ENCODE assay signal across 8 mouse cellular contexts in the genomic region with DNA sequence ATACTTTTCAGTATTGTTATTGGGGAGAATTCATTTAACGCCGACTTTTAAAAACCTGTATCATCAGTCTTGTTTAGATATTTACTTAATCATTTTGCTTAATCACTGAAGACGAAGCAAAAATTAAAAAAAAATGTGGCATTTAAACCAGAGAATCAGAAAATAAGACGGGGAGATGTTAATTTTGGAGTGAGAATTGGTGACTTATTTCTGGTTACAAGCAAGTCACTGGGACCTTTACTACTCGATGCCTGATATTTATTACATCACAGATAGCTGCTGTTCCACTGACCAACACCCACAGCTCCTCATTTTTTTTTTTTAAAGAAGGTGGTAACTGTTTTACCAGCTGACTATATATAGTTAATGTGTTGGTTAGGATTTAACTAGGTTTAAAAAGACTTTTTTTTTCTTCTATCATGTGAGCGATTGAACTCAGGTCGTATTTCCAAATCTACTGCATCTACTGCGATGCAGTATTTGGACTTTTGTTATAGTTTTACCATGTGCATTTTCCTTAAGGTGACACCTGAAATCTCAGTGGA. TPM values are rescaled to one million over a fixed set of nuclear protein-coding genes. Genes with fewer than 3 reads are reported as not detected.
DNase-seq lines count a peak whose midpoint lies in the region; ATAC-seq and TF ChIP-seq lines count a peak whose summit lies in the region.

No protein-coding gene starts in this region.

- no peak for TF ChIP-seq CTCF in lung, embryonic 14.5 days (IDR thresholded peaks at IDR 0.05; ENCODE audit: low read depth)

- H3K36me3 ChIP-seq in lung, embryonic 14.5 days (ENCODE audit: insufficient read depth), result peaks cover 7% of the 10 kb centered on the region; the same call in 1 of the 2 replicates
- H3K36me3 ChIP-seq in embryonic facial prominence, embryonic 10.5 days (replicated peaks), result peaks cover 34% of the 10 kb centered on the region
- no peaks in the 10 kb centered on the region for H3K36me3 ChIP-seq in intestine, embryonic 16.5 days (ENCODE audit: control insufficient read depth, insufficient read depth, low read length)

- ATAC-seq in lung, embryonic 14.5 days (ENCODE audit: insufficient read depth), result no peak
- ATAC-seq in intestine, embryonic 16.5 days, result no peak; the same call in 1 of the 2 replicates
- ATAC-seq in megakaryocyte progenitor cell, adult 5-6 weeks (replicated peaks; ENCODE audit: poor library complexity), result no peak

- peak; percentile 19 for DNase-seq in lung, embryonic 14.5 days
- no peak for DNase-seq in lung, postnatal 10 days
- DNase-seq in embryonic facial prominence, embryonic 10.5 days (ENCODE audit: low spot score), result no peak
- peak; percentile 12 for DNase-seq in retina, postnatal 1 day
- no peak for DNase-seq in gastrocnemius, postnatal 4 days (ENCODE audit: low spot score in 2 of 2)
- no peak for DNase-seq in lung, postnatal 14 days

- H3K4me3 ChIP-seq in lung, embryonic 14.5 days (ENCODE audit: low read depth, low read length), result peak overlapping the region; percentile 88
- H3K4me3 ChIP-seq in embryonic facial prominence, embryonic 10.5 days, result peak overlapping the region; percentile 95
- peak overlapping the region; percentile 95 for H3K4me3 ChIP-seq in intestine, embryonic 16.5 days (ENCODE audit: low read length)

- H3K27me3 ChIP-seq in lung, embryonic 14.5 days (ENCODE audit: insufficient read depth, low read length), result no peaks in the 10 kb centered on the region
- no peaks in the 10 kb centered on the region for H3K27me3 ChIP-seq in embryonic facial prominence, embryonic 10.5 days (replicated peaks; ENCODE audit: low read depth, poor library complexity, severe bottlenecking)
- no peaks in the 10 kb centered on the region for H3K27me3 ChIP-seq in intestine, embryonic 16.5 days (replicated peaks; ENCODE audit: control insufficient read depth, insufficient read depth, low read length)

- peak overlapping the region; percentile 56 for H3K4me2 ChIP-seq in lung, embryonic 14.5 days
- H3K4me2 ChIP-seq in intestine, embryonic 16.5 days (ENCODE audit: low read depth, low read length), result peak overlapping the region; percentile 46

- peak overlapping the region; percentile 100; the same call in 1 of the 2 replicates for H3K27ac ChIP-seq in lung, embryonic 14.5 days (ENCODE audit: low read depth)
- H3K27ac ChIP-seq in embryonic facial prominence, embryonic 10.5 days (replicated peaks), result peak overlapping the region; percentile 99
- no peak overlapping the region; the same call in 1 of the 2 replicates for H3K27ac ChIP-seq in intestine, embryonic 16.5 days (ENCODE audit: low read length)

- no peaks in the 10 kb centered on the region for H3K4me1 ChIP-seq in lung, embryonic 14.5 days (ENCODE audit: insufficient read depth)
- peaks cover 4% of the 10 kb centered on the region; the same call in 1 of the 2 replicates for H3K4me1 ChIP-seq in embryonic facial prominence, embryonic 10.5 days
- H3K4me1 ChIP-seq in intestine, embryonic 16.5 days (ENCODE audit: control insufficient read depth, insufficient read depth, low read length), result peaks cover 11% of the 10 kb centered on the region

- peak overlapping the region; percentile 98 for H3K9ac ChIP-seq in lung, embryonic 14.5 days
- peak overlapping the region; percentile 100 for H3K9ac ChIP-seq in intestine, embryonic 16.5 days (ENCODE audit: low read depth, low read length)

- 17% methylated on average over 8 of the region's 8 CpGs for WGBS in lung, embryonic 14.5 days
- WGBS in embryonic facial prominence, embryonic 10.5 days, result 28% methylated on average over 8 of the region's 8 CpGs
- 12% methylated on average over 8 of the region's 8 CpGs for WGBS in intestine, embryonic 16.5 days

- H3K9me3 ChIP-seq in lung, embryonic 14.5 days (ENCODE audit: low read depth, low read length), result no peaks in the 10 kb centered on the region
- no peaks in the 10 kb centered on the region for H3K9me3 ChIP-seq in embryonic facial prominence, embryonic 10.5 days
- no peaks in the 10 kb centered on the region for H3K9me3 ChIP-seq in intestine, embryonic 16.5 days (ENCODE audit: control insufficient read depth, low read length)

RNA-seq across cellular contexts. Expression of a gene that starts 1.1 kb away (rescaled TPM):
- 21.8 and 23.8 TPM in 2 replicates for polyA plus RNA-seq in lung, embryonic 14.5 days (2014; fragmentation: Nextera tagmentation; extraction: Ambion mirVana)
- 13.5 and 15.4 TPM in 2 replicates for polyA plus RNA-seq in embryonic facial prominence, embryonic 10.5 days (2016; fragmentation: Nextera tagmentation; extraction: Ambion mirVana)
- 20.5 and 20.8 TPM in 2 replicates for polyA plus RNA-seq in intestine, embryonic 16.5 days (2015; fragmentation: Nextera tagmentation; extraction: Ambion mirVana)
- total RNA-seq in megakaryocyte progenitor cell, adult 5-6 weeks (2015), result 138 and 142 TPM in 2 replicates
- total RNA-seq in megakaryocyte progenitor cell, adult 5-6 weeks (2017), result 176 and 180 TPM in 2 replicates
- total RNA-seq in gastrocnemius, postnatal 4 days (2021), result 10 to 100 TPM; 65.9 to 68.6 TPM

RNA-seq across cellular contexts. Expression of a gene that starts 51.9 kb away (rescaled TPM):
- polyA plus RNA-seq in lung, embryonic 14.5 days (2014; fragmentation: Nextera tagmentation; extraction: Ambion mirVana), result 131 and 147 TPM in 2 replicates
- polyA plus RNA-seq in embryonic facial prominence, embryonic 10.5 days (2016; fragmentation: Nextera tagmentation; extraction: Ambion mirVana), result 144 and 146 TPM in 2 replicates
- 198 and 212 TPM in 2 replicates for polyA plus RNA-seq in intestine, embryonic 16.5 days (2015; fragmentation: Nextera tagmentation; extraction: Ambion mirVana)
- 130 and 146 TPM in 2 replicates for total RNA-seq in megakaryocyte progenitor cell, adult 5-6 weeks (2015)
- total RNA-seq in megakaryocyte progenitor cell, adult 5-6 weeks (2017), result 136 and 145 TPM in 2 replicates
- total RNA-seq in gastrocnemius, postnatal 4 days (2021), result 10 to 100 TPM; 29.5 to 31.1 TPM

RNA-seq across cellular contexts. Expression of a gene that starts 52.0 kb away (rescaled TPM):
- 61.4 and 62.1 TPM in 2 replicates for polyA plus RNA-seq in lung, embryonic 14.5 days (2014; fragmentation: Nextera tagmentation; extraction: Ambion mirVana)
- 57.4 and 58.9 TPM in 2 replicates for polyA plus RNA-seq in embryonic facial prominence, embryonic 10.5 days (2016; fragmentation: Nextera tagmentation; extraction: Ambion mirVana)
- 47.6 and 49.6 TPM in 2 replicates for polyA plus RNA-seq in intestine, embryonic 16.5 days (2015; fragmentation: Nextera tagmentation; extraction: Ambion mirVana)
- 173 and 174 TPM in 2 replicates for total RNA-seq in megakaryocyte progenitor cell, adult 5-6 weeks (2015)
- total RNA-seq in megakaryocyte progenitor cell, adult 5-6 weeks (2017), result 94.7 and 102 TPM in 2 replicates
- total RNA-seq in gastrocnemius, postnatal 4 days (2021), result 10 to 100 TPM; 57.6 to 59.2 TPM

RNA-seq across cellular contexts. Expression of a gene that starts 59.4 kb away (rescaled TPM):
- not detected in 2 replicates for polyA plus RNA-seq in lung, embryonic 14.5 days (2014; fragmentation: Nextera tagmentation; extraction: Ambion mirVana)
- polyA plus RNA-seq in embryonic facial prominence, embryonic 10.5 days (2016; fragmentation: Nextera tagmentation; extraction: Ambion mirVana), result not detected in 2 replicates
- not detected in 2 replicates for polyA plus RNA-seq in intestine, embryonic 16.5 days (2015; fragmentation: Nextera tagmentation; extraction: Ambion mirVana)
- 0.20 TPM in 1 of 2 replicates, not detected in the other for total RNA-seq in megakaryocyte progenitor cell, adult 5-6 weeks (2015)
- total RNA-seq in megakaryocyte progenitor cell, adult 5-6 weeks (2017), result not detected in 2 replicates
- total RNA-seq in gastrocnemius, postnatal 4 days (2021), result under 1 TPM in 1 of 2 experiments, not detected in 1; 0.13 TPM

Comparison
In these comparisons a context has a peak if more than half of its experiments do, and no peak if none do; other contexts are left out.
1. DNase-seq: peak in lung, embryonic 14.5 days (single experiment) and retina, postnatal 1 day (single experiment); none in lung, postnatal 10 days (single experiment), embryonic facial prominence, embryonic 10.5 days (single experiment), gastrocnemius, postnatal 4 days (0 of 2) and lung, postnatal 14 days (single experiment).
2. Peak in every context shown above with its lines, with median percentiles within 50 percentile points of each other: H3K4me3 ChIP-seq.